Mouse (Mus musculus): ENCODE measurements around the gene 1700029J07Rik. TPM values are rescaled to one million over a fixed set of nuclear protein-coding genes. Genes with fewer than 3 reads are reported as not detected.

Gene 1700029J07Rik
- polyA plus RNA-seq, 1 experiment from 2014 or later: 3.3 TPM

DNA sequence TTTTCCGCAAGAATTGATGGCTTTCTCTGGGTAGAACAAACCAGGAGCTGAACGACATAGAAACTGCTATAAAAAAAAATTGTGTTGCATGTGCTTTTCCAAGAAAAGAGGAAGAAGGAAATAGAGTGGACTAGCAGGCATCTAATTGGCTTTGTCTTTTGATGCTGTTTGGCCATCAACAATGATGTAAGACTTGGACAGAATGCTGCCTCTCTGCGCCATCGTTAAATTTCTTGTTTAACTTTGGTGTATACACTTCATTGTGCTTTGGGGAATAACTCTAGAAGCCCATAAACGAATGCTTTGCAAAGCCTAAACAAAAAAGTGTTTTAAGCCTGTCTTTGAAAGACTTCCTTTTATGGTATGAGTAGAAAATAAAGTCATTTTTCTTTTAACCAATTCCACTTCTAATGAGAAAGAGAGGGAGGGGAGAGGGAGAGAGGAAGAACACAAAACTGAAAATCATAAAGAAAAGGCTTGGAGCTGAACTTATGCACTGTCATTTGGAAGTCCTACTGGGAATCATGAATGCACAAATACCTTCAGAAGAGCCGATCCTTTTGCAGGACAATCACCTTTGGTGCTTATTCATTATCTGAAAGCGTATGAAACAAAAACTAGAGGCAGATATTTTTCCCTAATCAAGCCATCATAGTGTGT is 69.3 kb downstream of the 1700029J07Rik start:
- Histone ChIP-seq H3K36me3 (ENCODE audit: insufficient read depth, low read length) (no peaks in the 10 kb centered on the region), H3K4me2 (ENCODE audit: low read length) (no peak overlapping the region), H3K27me3 (ENCODE audit: insufficient read depth, low read length) (no peaks in the 10 kb centered on the region), H3K9me3 (replicated peaks; ENCODE audit: low read length) (no peaks in the 10 kb centered on the region), H3K9ac (ENCODE audit: low read depth, low read length) (no peak overlapping the region), H3K4me3 (replicated peaks; ENCODE audit: low read depth, low read length) (no peak overlapping the region), H3K4me1 (replicated peaks; ENCODE audit: insufficient read depth, low read length) (no peaks in the 10 kb centered on the region), H3K27ac (no peak overlapping the region)
- DNase-seq (ENCODE audit: low spot score) (no peak), ATAC-seq (replicated peaks; ENCODE audit: low FRiP score, low read depth) (no peak)
- WGBS: 74% methylated on average over 7 of the region's 7 CpGs
- TF ChIP-seq CTCF (IDR thresholded peaks at IDR 0.05; ENCODE audit: low read depth): no peak

GRCm38 (mm10) chr8:45903659-45904058 is 71.4 kb downstream of the 1700029J07Rik start:
- WGBS: 35% methylated on average over 3 of the region's 3 CpGs
- Histone ChIP-seq H3K4me1 (replicated peaks; ENCODE audit: insufficient read depth, low read length) (no peaks in the 10 kb centered on the region), H3K27ac (no peak overlapping the region), H3K9me3 (replicated peaks; ENCODE audit: low read length) (no peaks in the 10 kb centered on the region), H3K4me2 (ENCODE audit: low read length) (no peak overlapping the region), H3K4me3 (replicated peaks; ENCODE audit: low read depth, low read length) (no peak overlapping the region), H3K27me3 (ENCODE audit: insufficient read depth, low read length) (no peaks in the 10 kb centered on the region), H3K36me3 (ENCODE audit: insufficient read depth, low read length) (no peaks in the 10 kb centered on the region), H3K9ac (ENCODE audit: low read depth, low read length) (no peak overlapping the region)
- no peak for TF ChIP-seq CTCF (IDR thresholded peaks at IDR 0.05; ENCODE audit: low read depth)
- ATAC-seq (replicated peaks; ENCODE audit: low FRiP score, low read depth): no peak
- DNase-seq (ENCODE audit: low spot score): no peak

Other genes with a start within 250 kb of the 1700029J07Rik start
- gene Pdlim3, start 89.8 kb downstream of the 1700029J07Rik start, polyA plus RNA-seq (2015; fragmentation: Nextera tagmentation; extraction: Ambion mirVana): 23.7 and 26.1 TPM in 2 replicates
- not detected in 2 replicates for gene Ccdc110, start 40.6 kb downstream of the 1700029J07Rik start, polyA plus RNA-seq (2015; fragmentation: Nextera tagmentation; extraction: Ambion mirVana)
- gene Ufsp2, start 276 bp upstream of the 1700029J07Rik start, polyA plus RNA-seq (2015; fragmentation: Nextera tagmentation; extraction: Ambion mirVana): 80.5 and 84.2 TPM in 2 replicates
- 0.45 and 0.66 TPM in 2 replicates for gene Lrp2bp, start 24.1 kb upstream of the 1700029J07Rik start, polyA plus RNA-seq (2015; fragmentation: Nextera tagmentation; extraction: Ambion mirVana)
- 15.9 and 17.4 TPM in 2 replicates for gene Ankrd37, start 30.5 kb upstream of the 1700029J07Rik start, polyA plus RNA-seq (2015; fragmentation: Nextera tagmentation; extraction: Ambion mirVana)
- gene Cfap97, start 176.5 kb upstream of the 1700029J07Rik start, polyA plus RNA-seq (2015; fragmentation: Nextera tagmentation; extraction: Ambion mirVana): 34.7 and 37.4 TPM in 2 replicates
- 5.4 and 6.3 TPM in 2 replicates for gene Snx25, start 176.9 kb upstream of the 1700029J07Rik start, polyA plus RNA-seq (2015; fragmentation: Nextera tagmentation; extraction: Ambion mirVana)
- gene Slc25a4, start 236.0 kb upstream of the 1700029J07Rik start, polyA plus RNA-seq (2015; fragmentation: Nextera tagmentation; extraction: Ambion mirVana): 835 and 864 TPM in 2 replicates

Data from kidney, postnatal 0 days (tissue).